Mouse (Mus musculus): ENCODE measurements around the gene Unc93b1. TPM values are rescaled to one million over a fixed set of nuclear protein-coding genes. Genes with fewer than 3 reads are reported as not detected.
"Not testable (repeated sequence)": the region's sequence is repeated elsewhere in the genome, so short reads cannot be mapped to it uniquely, and the experiment has no call there.

Gene Unc93b1
- total RNA-seq, 4 experiments from 2014 or later, result 13.4 to 30.8 (median 20.0) TPM

DNA sequence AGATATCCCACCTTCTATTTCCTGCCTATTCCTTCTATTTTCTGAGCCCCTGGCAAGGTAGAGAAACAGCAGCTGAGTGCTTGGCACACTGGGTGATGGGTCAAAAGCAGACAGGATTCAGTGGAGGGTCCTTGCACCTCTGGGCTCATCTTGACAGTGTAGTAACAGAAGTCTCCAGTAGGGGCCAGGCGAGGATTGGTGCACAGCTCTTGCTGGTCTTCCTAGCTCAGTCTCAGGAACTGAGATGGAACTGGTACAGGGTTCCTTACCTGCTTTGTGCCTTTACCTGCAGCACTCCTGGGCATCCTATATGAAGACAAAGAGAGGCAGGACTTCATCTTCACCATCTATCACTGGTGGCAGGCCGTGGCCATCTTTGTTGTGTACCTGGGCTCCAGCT, 11.7 kb downstream of the Unc93b1 start:
- DNase-seq (ENCODE audit: low spot score in 2 of 2), result peak in 1 of 2 experiments; percentile 55

DNA sequence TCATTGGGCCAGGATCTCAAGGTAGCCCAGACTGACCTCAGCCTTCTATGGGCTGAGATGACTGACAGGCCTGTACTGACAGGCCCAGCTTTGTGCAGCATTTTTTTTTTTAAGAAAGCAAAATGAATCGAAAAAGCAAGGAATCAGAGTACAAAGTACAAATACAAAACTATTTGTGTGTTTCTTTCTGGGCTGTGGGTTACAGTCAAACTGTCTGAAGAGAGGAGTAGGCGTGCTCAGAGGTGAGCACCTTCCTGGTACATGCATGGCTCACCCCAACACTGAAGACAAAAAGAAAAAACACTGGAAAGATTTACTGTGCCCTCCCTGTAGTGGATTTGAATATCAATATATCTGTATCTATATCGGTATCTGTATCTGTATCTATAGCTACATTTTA, 12.8 kb downstream of the Unc93b1 start:
- DNase-seq (ENCODE audit: low spot score in 2 of 2), result no peak

DNA sequence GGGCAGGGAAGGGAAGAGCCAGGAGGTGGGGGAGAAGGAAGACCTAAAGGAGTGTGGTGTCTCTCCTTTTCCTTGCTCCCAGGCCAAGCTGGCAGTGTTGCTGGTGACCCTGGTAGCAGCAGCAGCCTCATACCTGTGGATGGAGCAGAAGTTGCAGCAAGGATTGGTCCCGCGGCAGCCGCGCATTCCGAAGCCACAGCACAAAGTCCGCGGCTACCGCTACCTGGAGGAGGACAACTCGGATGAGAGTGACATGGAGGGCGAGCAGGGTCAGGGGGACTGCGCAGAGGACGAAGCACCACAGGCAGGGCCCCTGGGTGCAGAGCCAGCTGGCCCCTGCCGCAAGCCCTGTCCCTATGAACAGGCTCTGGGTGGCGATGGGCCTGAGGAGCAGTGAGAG, 13.6 kb downstream of the Unc93b1 start:
- no peak for DNase-seq (ENCODE audit: low spot score in 2 of 2)

DNA sequence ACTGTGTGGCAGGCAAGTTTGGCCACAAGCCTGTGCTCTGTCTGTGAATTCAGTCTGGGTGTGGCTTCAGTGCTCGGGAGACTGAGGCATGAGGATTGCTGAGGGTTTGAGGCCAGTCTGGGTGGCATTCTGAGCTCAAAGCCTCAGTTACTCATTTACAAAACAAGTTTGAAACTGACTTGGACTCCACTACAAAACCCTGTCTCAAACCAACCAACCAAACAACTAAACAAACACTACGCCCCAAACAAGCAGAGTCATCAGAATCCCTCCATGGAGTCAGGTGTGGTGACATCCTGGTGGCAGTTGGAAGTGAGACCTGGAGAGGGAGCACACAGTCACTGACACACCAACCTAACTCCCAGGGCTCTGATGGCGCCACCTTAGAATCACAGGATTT, 15.3 kb downstream of the Unc93b1 start:
- no peak for DNase-seq (ENCODE audit: low spot score in 2 of 2)

DNA sequence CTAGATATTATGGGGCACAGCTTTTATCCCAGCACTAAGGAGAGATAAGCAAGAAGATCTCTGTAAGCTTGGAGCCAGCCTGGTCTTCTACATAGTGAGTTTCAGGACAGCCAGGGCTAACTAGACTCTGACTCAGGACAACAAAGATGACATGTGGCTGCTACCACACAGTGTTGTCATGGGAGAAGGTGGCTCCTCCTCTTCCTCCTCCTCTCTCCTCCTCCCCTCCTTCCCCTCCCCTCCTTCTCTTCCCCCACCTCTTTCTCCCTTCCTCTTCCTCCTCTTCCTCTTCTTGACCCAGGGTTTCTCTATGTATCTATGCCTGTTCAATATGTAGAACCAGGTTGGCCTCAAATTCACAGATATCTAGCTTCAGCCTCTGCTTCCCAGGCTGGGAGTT, 16.5 kb downstream of the Unc93b1 start:
- DNase-seq (ENCODE audit: low spot score in 2 of 2), result no peak

DNA sequence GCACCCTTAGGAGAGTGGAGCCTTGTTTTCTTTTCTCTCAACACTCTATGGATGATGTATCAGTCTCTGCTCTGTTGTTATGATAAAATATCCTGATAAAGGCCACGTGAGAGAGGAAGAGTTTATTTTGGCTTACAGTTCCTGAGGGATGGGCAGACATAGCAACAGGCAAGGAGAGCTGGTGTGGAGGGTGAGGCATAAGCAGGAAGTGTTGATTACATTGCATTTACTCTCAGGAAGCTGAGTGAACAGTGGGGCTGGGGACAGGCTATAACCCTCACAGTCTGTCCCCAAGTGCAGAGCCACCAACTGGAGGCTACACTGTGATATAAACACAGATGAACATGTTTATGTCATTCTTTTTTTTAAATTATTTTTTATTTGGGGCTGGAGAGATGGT, 17.1 kb downstream of the Unc93b1 start:
- DNase-seq (ENCODE audit: low spot score in 2 of 2), result no peak

DNA sequence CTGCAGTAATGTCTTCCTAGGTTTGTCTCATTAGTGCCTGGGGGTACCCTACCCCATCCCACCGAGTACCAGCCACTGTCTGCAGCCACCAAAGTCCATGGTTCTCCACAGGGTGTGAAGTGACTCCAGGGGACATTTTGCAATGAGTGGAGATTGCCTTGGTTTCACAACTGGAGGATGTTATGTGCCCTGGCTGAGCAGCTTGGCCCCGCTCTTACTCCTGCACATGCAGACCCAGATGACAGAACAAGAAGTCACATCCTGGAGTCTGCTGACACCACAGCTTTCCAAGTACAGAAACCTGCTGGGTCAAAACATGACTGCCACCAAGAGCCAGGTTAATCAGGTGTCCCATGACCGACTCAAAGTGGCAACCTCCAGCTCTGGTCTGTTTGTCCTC, 20.0 kb downstream of the Unc93b1 start:
- no peak for DNase-seq (ENCODE audit: low spot score in 2 of 2)

DNA sequence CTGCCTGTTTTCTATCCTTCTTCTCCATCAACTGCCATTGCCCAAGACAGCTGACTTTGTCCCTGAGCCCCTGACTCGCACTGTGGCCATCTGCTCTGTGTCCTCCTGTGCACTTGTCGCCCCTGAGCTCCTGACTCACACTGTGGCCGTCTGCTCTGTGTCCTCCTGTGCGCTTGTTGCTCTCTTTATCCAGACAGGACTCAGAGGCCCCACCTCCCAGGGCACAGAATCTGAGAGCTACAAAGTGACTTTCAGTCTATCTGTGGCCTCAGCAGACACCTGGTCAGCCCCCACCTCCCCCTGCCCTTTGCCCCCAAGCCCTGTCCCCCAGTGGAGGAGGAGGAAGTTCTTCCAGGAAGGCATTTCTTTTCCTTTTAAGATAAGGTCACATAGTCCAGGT, 20.8 kb downstream of the Unc93b1 start:
- no peak for DNase-seq (ENCODE audit: low spot score in 2 of 2)

DNA sequence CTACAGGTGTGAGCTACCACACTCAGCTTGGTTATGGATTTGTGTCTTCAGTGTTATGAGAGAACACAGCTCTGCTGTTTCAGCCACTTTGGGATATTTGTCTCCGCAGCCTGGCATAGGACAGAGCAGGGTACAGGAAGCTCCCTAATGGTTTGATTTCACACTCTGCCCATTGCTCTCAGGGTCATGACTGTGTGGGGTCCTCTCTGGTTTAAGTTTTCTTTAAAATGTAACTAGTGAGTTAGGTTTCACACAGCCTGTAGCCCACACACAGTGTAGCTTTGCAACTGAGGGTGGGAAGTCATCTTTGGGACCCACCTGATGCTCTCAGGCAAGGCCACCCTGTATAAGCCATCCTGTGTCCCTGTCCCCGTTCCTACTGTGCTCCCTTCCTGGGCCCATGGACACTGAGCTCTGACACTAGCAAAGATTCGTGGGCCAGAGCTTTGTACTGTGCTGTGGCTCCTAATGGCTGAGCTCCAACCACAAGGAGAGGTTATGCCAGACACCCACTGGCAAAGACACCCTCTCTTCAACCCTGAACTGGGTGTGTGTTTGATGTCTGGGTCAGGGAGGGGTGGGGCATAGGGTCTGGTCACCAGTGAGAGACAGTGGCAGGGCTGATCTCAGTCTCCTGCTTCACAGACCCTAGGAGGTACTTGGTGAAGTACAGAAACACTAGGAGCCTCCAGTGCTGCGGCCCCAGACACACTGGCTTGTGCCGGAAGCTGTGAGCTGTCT, 22.5 kb downstream of the Unc93b1 start:
- not testable (repeated sequence) for DNase-seq (ENCODE audit: low spot score in 2 of 2)

DNA sequence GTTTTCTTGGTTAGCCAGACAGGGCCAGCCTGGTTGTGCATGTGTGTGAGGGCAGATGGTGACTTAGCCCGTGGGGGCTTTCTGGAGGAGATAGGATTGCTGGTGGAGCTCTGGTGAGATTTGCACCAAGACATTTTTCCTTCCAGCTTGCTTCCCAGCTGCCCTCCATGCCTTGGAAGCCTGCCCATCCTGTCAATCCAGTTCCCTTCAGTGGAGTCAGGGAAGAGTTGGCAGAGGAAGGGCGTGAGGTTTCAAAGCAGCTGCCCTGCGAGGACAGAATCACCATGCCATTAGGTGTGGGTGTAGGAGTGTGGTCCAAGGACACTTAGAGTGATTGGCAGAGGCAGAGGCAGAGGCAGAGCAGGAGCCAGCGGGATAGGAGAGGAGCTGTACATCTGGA, 23.5 kb downstream of the Unc93b1 start, which contains the start of gene Aldh3b3:
Gene Aldh3b3 (plus strand): TSS at position 176 of the 400 bp plus-strand sequence.
- no peak for DNase-seq (ENCODE audit: low spot score in 2 of 2)

DNA sequence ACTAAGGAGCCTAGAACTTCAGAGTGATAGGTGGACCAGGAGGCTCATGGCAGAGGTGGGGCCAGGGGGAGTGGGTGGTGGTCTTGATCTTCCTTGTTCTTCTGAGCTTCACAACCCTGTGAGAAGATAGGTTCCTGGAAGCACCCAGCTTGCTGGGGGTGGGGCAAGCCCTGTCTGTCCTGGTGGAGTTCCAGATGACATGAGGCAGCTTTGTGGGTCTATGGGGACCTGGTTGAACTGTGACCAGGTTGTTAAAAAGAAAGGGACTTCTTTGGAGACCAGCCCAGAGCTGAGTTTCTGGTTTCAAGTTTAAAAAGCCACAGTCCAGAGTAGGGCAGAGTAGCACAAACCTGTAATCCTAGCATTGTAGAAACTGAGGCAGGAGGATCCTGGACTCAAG, 24.0 kb downstream of the Unc93b1 start:
- DNase-seq (ENCODE audit: low spot score in 2 of 2), result no peak

DNA sequence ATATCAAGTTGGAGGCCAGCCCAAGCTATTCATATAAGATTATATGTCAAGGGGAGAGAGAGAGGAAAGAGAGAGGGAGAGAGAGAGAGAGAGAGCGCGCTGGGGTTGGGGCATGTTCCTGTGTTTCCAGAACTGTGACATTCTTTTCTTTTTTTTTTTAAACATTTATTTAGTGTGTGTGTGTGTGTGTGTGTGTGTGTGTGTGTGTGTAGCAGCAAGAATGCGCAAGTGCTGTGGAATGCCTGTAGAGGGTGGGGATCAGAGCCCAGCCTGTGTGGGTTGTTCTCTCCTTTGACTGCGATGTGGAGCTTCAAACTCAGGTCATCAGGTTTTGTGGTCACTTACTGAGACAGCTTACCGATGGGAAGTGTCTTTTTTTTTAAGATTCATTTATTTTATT, 25.2 kb downstream of the Unc93b1 start:
- DNase-seq (ENCODE audit: low spot score in 2 of 2), result no peak

DNA sequence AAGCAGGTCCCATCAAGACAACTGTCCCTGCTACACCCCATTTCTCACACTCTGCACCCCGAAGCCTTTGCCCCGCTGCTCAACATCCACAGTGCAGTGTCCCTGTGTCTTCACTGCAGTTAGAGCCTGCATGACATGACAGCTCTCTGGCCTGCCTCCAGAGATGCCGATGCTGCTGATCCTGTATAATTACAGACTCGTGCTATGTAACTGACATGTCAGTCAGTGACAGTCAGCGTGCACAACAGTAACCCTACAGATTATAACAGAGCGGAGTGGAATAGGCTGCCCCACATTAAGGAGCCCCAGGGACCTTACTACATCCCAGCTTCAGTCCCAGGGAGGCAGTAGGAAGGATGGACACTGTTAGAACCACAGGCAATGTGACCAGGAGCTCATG, 26.8 kb downstream of the Unc93b1 start:
- not testable (repeated sequence) for DNase-seq (ENCODE audit: low spot score in 2 of 2)

DNA sequence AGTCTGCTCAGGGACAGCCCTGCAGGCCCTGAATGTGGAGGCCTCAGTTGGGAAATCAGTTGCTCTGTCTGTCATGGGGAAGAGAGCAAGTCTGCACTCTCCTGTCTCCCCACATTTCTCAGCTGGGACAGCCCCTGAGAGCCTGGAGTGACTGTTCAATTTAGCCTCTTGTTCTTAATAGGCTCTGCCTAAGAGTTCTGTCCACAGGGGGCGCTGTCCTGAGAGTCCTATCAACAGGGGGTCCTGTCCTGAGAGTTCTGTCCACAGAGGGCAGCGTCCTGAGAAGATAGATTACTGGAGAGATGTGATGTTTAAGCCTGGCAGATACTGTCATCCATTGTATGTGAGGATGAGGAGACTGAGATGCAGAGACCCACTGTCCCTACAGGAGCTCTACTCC, 27.5 kb downstream of the Unc93b1 start:
- DNase-seq (ENCODE audit: low spot score in 2 of 2), result no peak

DNA sequence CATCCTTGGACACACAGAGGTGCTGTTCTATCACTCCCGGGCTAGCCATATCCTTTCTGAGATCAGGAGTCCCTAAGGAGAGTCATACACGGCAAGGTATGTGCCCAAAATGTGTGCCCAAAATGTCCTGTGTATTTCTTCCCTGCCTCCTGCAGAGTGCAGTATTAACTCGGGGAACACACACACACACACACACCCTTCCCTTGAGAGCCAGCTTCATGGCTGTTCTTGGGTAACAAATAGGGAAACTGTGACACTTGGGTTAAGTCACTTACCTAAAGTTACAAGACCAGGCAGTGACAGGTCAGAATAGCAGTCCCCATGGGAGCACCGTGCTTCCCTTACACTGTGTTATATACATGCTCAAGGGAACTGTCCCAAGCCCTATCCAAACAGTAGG, 29.0 kb downstream of the Unc93b1 start:
- DNase-seq (ENCODE audit: low spot score in 2 of 2), result no peak

DNA sequence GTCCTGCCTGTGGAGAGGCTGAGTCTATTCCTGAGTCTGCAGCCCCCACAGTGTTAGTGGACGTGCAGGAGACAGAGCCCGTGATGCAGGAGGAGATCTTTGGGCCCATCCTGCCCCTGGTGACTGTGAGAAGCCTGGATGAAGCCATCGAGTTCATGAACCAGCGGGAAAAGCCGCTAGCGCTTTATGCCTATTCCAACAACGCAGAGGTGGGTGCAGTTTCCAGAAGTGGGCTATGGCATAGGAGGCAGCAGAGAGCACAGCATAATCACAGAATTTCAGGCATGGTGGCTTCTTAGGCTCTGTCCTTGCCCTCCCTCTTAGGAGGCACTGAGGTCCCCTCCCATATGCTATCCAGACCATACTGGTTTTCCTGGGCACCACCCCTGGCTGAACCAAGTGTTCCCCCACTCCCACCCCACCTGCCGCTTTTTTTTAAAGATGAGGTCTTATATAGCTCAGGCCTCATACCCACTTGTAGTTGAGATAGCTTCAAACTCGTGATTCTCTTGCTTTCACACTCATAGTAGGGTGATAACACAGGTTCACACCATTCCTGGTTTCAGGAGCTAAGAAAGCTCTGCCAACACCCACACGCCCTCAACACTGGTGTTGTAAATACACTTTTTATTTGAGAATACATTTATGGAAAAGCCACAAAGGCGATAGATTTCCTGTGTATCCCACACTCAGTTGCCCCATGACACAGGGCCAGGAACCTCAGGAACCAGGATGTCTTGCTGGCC, 31.5 kb downstream of the Unc93b1 start:
- no peak for DNase-seq (ENCODE audit: low spot score in 2 of 2)

DNA sequence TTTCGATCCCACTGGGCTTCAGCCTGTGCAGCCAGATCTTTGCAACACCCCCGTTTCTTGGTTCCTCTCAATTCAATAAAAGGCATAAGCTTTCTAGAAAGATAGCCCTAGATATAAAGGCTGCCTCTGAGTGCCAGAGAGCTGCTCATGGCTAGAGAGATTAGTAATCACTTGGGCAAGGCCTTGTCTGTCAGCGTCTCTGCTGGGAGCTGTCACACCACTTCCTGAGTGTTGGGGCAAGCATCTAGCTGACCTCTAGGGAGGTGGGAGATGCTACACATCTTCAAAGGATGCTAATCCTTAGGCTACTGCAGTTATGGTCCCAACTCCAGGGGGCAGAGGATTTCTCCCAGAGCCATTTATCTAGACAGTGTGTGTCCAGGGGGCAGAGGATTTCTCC, 32.3 kb downstream of the Unc93b1 start:
- no peak for DNase-seq (ENCODE audit: low spot score in 2 of 2)

DNA sequence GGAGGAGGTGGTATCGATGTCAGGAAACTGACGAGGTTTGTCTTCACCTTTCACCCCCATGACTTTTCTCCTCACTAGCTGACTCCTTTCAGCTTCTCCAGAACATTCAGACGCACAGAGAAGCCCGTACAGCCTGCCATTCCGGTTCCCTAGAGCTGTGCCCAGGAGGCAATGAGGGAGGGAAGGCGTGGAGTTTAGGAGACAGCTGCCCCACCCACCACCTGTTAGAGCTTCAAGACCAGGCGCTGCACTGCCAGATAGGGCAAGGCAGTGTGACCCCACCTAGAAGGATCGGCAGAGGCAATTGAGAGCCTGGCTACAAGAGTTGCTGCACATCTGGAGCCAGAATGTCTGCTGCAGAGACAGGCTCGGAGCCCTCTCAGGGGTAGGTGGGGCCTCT, 37.2 kb downstream of the Unc93b1 start, which contains the start of gene Aldh3b2:
Gene Aldh3b2 (plus strand): TSS at position 100 of the 400 bp plus-strand sequence.
- no peak for DNase-seq (ENCODE audit: low spot score in 2 of 2)

DNA sequence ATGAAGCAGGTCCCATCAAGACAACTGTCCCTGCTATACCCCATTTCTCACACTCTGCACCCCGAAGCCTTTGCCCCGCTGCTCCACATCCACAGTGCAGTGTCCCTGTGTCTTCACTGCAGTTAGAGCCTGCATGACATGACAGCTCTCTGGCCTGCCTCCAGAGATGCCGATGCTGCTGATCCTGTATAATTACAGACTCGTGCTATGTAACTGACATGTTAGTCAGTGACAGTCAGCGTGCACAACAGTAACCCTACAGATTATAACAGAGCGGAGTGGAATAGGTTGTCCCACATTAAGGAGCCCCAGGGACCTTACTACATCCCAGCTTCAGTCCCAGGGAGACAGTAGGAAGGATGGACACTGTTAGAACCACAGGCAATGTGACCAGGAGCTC, 39.6 kb downstream of the Unc93b1 start:
- DNase-seq (ENCODE audit: low spot score in 2 of 2), result not testable (repeated sequence)

DNA sequence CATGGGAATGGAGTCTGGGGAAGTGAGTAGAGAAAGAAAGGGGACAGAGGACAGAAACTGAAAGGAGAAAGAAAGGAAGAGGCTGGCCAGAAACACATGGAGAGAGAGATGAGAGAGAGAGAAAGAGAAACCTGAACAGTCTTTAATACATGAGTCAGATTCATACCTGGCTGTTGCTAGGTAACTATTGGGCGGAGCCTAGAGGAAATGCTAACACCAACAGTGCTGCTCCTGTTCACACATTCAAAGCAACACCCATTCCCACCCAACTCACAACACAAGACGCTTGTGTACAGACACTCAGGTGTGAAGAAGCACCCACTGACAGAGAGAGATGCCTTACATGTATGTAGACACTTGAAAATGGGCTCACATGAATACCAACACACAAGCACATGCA, 40.9 kb downstream of the Unc93b1 start:
- DNase-seq (ENCODE audit: low spot score in 2 of 2), result no peak

DNA sequence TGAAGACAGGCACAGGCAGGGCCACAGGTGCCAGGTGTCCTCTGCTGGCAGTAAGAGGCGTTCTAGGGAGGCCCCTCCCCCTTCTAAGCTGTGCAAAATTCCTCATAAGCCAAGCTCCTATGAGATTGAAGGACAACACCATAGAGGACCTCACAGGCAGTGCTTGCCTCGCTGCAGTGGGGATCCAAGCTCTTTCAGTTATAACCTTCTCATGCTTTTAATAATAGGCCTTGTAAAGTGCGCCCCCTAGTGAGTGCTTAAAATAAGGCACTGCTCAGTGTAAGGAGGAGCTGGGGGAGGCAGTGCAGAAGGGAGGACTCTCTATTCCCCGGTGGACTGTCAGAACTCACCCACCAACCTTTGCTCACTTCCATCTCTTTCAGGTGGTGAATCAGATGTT, 45.3 kb downstream of the Unc93b1 start:
- DNase-seq (ENCODE audit: low spot score in 2 of 2), result peak; percentile 41 to 46

DNA sequence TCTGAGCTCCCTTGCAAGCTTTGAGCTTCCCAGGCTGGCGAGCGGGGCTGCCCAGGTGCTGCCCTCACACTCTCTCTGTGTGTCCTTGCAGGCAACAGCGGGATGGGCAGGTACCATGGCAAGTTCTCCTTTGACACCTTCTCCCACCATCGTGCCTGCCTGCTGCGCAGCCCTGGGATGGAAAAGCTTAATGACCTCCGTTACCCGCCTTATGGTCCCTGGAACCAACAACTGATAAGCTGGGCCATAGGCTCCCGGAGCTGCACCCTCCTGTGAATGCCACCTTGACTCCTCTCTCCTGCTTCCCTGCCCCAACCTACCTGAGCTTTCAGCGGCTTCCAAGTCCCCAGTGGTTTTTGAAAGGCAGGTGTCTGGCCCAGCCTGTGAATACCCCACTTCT, 45.9 kb downstream of the Unc93b1 start:
- DNase-seq (ENCODE audit: low spot score in 2 of 2), result no peak
